Mouse (Mus musculus) heart, adult 2 months (tissue): Measurements from ENCODE around the gene Ssh1. TPM values are rescaled to one million over a fixed set of nuclear protein-coding genes. Genes with fewer than 3 reads are reported as not detected.

Source experiments
- DNase-seq, 2 experiments: peaks; one replicate each; pipeline ENCODE4 v3.0.0; 2021
- H3K27ac ChIP-seq: fragments of 200-600 bp; 2 replicates; pipeline ENCODE4 v1.8.1; 2022
- H3K27me3 ChIP-seq: fragments of 200-500 bp; 2 replicates; pipeline ENCODE4 v1.6.1; 2012; ENCODE audit warnings: mild to moderate bottlenecking, low read length, inconsistent platforms, mixed read lengths; ENCODE audit not compliant: control insufficient read depth, insufficient read depth
- H3K36me3 ChIP-seq: fragments of 200-500 bp; 2 replicates; pipeline ENCODE4 v1.6.1; 2012; ENCODE audit warnings: low read length, inconsistent platforms; ENCODE audit not compliant: control insufficient read depth, insufficient read depth
- H3K4me1 ChIP-seq: fragments of 200-500 bp; 2 replicates; pipeline ENCODE4 v1.6.1; 2011; ENCODE audit warnings: low read length; ENCODE audit not compliant: control insufficient read depth, insufficient read depth
- H3K4me3 ChIP-seq: fragments of 200-600 bp; 2 replicates; pipeline ENCODE4 v1.8.1; 2022
- H3K79me2 ChIP-seq: fragments of 200-500 bp; replicated peaks from 2 replicates; pipeline ENCODE4 v1.6.1; 2012; ENCODE audit warnings: mild to moderate bottlenecking, inconsistent platforms, low read length, moderate library complexity, mixed read lengths; ENCODE audit not compliant: control insufficient read depth, insufficient read depth
- H3K9ac ChIP-seq: fragments of 200-500 bp; 2 replicates; pipeline ENCODE4 v1.6.1; 2012; ENCODE audit warnings: low read depth, mild to moderate bottlenecking, control low read depth, inconsistent platforms, low read length, mixed read lengths
- CTCF ChIP-seq: fragments of 200-600 bp; IDR thresholded peaks from 2 replicates; pipeline ENCODE4 v1.8.1; 2022; ENCODE audit warnings: antibody characterized with exemption, mild to moderate bottlenecking, moderate library complexity
- EP300 ChIP-seq: fragments of 200-500 bp; IDR thresholded peaks from 2 replicates; pipeline ENCODE4 v1.6.1; 2011; ENCODE audit warnings: low read depth, low read length, control low read depth; ENCODE audit not compliant: insufficient read depth
- POLR2A ChIP-seq: fragments of 200-500 bp; IDR thresholded peaks from 2 replicates; pipeline ENCODE4 v1.6.1; 2011; ENCODE audit warnings: mild to moderate bottlenecking, low read depth, low read length, control low read depth; ENCODE audit not compliant: insufficient read depth
- WGBS: fragments of 180-500 bp; shearing (Covaris S2); methylation state at CpG from one replicate; pipeline ENCODE4 v1.1.7; 2018; 5-methylcytosine and 5-hydroxymethylcytosine counted together
- intact Hi-C: fragments of 180-260 bp; cut with DNase I; formaldehyde crosslinking; loops from one replicate; pipeline ENCODE4 v1.15.1; 2025
- polyA plus RNA-seq: library from polyadenylated mRNA; depleted of rRNA; stranded (reverse); fragments of >200 nt; gene quantifications from 2 replicates; pipeline ENCODE4 v1.2.3, GENCODE M21; 2012
- total RNA-seq, 2 experiments: library from RNA; stranded (reverse); gene quantifications; 2 replicates each; pipeline ENCODE4 v1.2.3; 2021

Gene Ssh1
- total and polyA plus RNA-seq, 3 experiments, result 7.4 to 15.2 (median 13.4) TPM

DNA sequence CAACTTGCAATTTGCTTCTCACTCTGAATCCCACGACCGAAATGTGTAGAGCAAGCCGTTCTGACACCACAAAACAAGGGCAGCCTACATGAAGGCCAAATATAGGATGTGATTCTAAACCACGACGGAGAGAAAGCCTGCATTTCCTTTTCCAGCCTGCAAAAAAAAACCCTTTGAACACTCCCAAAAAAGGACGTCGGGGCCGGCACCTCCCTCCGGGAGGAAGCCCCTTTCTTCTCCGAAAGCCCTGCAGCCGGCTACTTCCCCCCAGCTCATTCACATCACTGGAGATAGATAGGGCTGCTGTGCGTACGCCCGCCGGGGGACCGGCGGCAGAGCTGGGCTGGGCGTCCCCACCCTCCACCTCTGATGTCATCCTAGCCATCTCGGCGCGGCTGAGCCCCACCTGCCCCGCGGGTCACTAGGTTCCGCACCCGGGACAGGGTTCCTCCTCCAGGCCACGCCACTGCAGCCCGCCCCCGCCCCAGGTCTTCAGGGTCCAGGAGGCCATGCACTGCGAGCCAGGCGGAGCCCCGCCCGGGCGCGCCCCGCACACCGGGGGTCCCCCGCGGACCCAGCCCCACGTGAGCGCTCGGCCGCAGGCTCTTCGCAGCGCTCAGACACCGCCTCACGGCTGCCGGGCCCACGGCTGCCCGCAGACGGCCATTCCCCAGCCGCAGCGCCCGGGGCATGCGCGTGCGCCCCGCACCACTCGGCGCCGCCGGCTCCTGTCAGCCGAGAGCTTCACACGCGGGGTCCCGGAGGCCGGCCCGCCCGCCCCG is 85.7 kb downstream of the Ssh1 start:
- peak overlapping the region; percentile 92 for H3K27ac ChIP-seq
- WGBS, result under 1% methylated on average over 69 of the region's 69 CpGs
- H3K4me1 ChIP-seq, result peaks cover 15% of the 10 kb centered on the region
- TF ChIP-seq EP300 (no peak), POLR2A (peak; percentile 42; the same call in 1 of the 2 replicates), CTCF (peak; percentile 17; the same call in 1 of the 2 replicates)
- H3K27me3 ChIP-seq, result no peaks in the 10 kb centered on the region
- H3K36me3 ChIP-seq, result no peaks in the 10 kb centered on the region
- peak overlapping the region; percentile 87 for H3K4me3 ChIP-seq
- peaks cover 7% of the 10 kb centered on the region for H3K79me2 ChIP-seq
- H3K9ac ChIP-seq, result peak overlapping the region; percentile 90
- peak; percentile 80 to 83 for DNase-seq
- intact Hi-C loops, result loop anchor here (1.0 to 2.0 kb wide), 2 partner anchors 35 to 53 kb away; no protein-coding TSS in a partner anchor

DNA sequence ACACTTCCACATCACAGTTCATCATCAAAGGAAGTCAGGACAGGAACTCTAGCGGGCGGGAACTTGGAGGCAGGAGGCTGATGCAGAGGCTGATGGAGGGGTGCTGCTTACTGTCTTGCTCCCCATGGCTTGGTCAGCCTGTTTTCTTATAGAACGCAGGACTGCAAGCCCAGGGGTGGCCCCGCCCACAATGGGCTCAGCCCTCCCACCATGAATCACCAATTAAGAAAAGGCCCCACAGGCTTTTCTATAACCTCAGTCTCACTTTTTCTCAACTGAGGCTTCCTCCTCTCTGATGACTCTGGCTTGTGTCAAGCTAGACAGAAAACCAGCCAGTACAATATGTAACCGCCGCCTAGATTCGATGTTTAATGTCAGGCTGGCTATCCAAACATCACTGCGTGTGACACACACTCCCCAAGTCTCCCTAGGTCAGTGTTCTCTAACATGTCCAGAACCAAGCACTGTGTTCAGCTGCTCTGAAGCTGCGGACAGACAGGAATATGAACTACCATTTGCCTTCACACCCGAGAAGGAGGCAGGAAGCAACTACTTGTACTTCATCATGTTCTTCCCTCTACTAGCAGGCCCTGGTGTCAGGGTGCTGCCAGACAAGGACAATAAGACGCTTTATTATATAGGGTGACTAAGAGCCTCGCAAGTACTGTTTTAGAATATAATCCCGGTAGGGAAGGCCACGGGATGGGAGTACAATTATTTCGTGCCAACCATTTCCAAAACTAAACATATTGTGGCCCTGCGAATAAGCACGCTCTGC is 86.5 kb downstream of the Ssh1 start:
- intact Hi-C loops, result loop anchor here (1.0 kb wide), 1 partner anchor 34 kb away; no protein-coding TSS in a partner anchor
- peak; percentile 65 to 68 for DNase-seq
- TF ChIP-seq EP300, result no peak
- TF ChIP-seq POLR2A, result no peak
- TF ChIP-seq CTCF, result no peak
- no peaks in the 10 kb centered on the region for H3K27me3 ChIP-seq
- 11% methylated on average over 17 of the region's 17 CpGs for WGBS
- peak overlapping the region; percentile 90 for H3K9ac ChIP-seq
- H3K27ac ChIP-seq, result peak overlapping the region; percentile 92
- H3K79me2 ChIP-seq, result peaks cover 8% of the 10 kb centered on the region
- H3K36me3 ChIP-seq, result no peaks in the 10 kb centered on the region
- H3K4me3 ChIP-seq, result peak overlapping the region; percentile 87
- peaks cover 16% of the 10 kb centered on the region for H3K4me1 ChIP-seq

DNA sequence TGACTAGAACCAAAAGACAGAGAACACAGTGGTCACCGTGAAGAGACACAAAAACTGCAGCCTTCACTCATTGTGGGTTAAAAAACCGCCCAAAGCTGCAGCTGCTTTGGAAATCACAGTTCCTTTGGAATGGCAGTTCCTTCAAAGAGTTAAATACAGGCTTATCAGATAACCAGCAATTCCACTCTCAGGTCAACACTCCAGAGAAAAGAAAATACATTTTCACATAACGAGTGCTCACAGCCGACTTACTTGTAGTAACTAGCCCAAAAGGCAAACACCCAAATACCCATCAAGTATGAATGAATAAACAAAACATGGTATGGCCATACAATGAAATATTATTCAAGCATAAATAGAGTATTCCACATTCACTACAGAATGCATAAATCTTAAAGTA is 88.7 kb downstream of the Ssh1 start:
- Histone ChIP-seq H3K79me2 (peaks cover 12% of the 10 kb centered on the region), H3K27me3 (no peaks in the 10 kb centered on the region), H3K9ac (no peak overlapping the region), H3K27ac (no peak overlapping the region), H3K36me3 (no peaks in the 10 kb centered on the region; the same call in 1 of the 2 replicates), H3K4me3 (no peak overlapping the region), H3K4me1 (peaks cover 25% of the 10 kb centered on the region)
- TF ChIP-seq CTCF, result no peak
- TF ChIP-seq POLR2A, result no peak
- no peak for TF ChIP-seq EP300
- DNase-seq, result no peak
- intact Hi-C loops, result loop anchor here (2.0 kb wide), 1 partner anchor 16 kb away; no protein-coding TSS in a partner anchor
- 44% methylated on average over 4 of the region's 4 CpGs for WGBS

DNA sequence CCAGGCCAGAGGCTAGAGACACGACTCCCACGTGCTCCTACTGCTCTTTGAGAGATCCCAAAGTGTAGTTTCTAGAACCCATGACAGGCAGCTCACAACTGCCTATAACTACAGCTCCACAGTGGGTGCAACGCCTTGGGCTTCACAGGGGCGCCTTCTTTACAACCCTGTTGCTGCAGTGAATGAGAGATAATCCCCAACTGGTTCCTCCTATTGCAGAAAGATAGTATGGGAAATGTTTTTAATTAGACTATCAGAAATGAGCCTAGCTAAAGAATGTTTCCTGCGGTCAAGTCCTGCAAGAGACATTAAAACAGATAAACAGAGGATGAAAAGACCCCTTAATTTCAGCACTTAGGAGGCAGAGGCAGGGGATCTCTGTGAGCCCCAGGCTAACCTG is 90.7 kb downstream of the Ssh1 start:
- no peaks in the 10 kb centered on the region; the same call in 1 of the 2 replicates for H3K36me3 ChIP-seq
- no peak overlapping the region for H3K4me3 ChIP-seq
- intact Hi-C loops, result no loop called here
- peaks cover 30% of the 10 kb centered on the region for H3K4me1 ChIP-seq
- TF ChIP-seq EP300 (no peak), POLR2A (no peak), CTCF (no peak)
- H3K79me2 ChIP-seq, result peaks cover 16% of the 10 kb centered on the region
- DNase-seq, result no peak
- no peak overlapping the region for H3K27ac ChIP-seq
- no peaks in the 10 kb centered on the region for H3K27me3 ChIP-seq
- WGBS, result 60% methylated on average over 5 of the region's 5 CpGs
- no peak overlapping the region for H3K9ac ChIP-seq

DNA sequence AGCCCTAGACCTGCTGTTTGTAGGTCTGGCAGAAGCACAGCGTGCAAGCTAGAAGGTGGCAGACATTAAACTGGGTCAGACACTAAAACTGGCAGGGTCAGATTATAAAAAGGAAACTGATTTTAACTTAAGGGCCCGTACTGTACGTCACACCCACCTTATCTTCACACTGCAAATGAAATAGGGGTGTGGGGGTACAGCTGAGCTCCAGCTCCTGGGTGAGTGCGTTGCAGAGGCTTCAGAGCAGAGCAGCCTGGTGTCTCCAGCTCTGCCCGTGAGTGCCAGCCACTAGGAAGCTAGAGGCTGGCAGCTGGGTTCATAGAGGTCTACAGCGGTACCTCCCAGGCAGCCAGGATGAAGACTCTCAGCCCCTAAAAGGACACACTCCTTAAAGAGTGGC is 91.7 kb downstream of the Ssh1 start:
- intact Hi-C loops, result no loop called here
- Histone ChIP-seq H3K4me1 (peaks cover 34% of the 10 kb centered on the region), H3K27ac (no peak overlapping the region), H3K9ac (no peak overlapping the region), H3K36me3 (no peaks in the 10 kb centered on the region; the same call in 1 of the 2 replicates), H3K27me3 (no peaks in the 10 kb centered on the region), H3K79me2 (peaks cover 21% of the 10 kb centered on the region), H3K4me3 (no peak overlapping the region)
- DNase-seq, result no peak
- WGBS, result 29% methylated on average over 6 of the region's 6 CpGs
- TF ChIP-seq CTCF (no peak), EP300 (no peak), POLR2A (no peak)
